Mouse (Mus musculus) heart, postnatal 0 days (tissue): ENCODE results near the gene E130311K13Rik.
A peak's percentile ranks its signal among the peaks of the same experiment; 100 is the strongest.

Experiments used
- CTCF ChIP-seq: IDR thresholded peaks from 2 replicates; pipeline ENCODE4 v1.5.1; 2016; ENCODE audit warnings: antibody characterized with exemption, control low read depth, low read depth
- EP300 ChIP-seq: IDR thresholded peaks from 2 replicates; pipeline ENCODE4 v1.6.1; 2016; ENCODE audit warnings: antibody characterized with exemption, low read depth

GRCm38 (mm10) chr3:63928878-63929859 lies at the start of gene E130311K13Rik:
- TF ChIP-seq EP300 (no peak), CTCF (peak; percentile 76)
